Mouse (Mus musculus) left cerebral cortex, postnatal 36 days (tissue): ENCODE measurements around the gene Armc7. TPM values are rescaled to one million over a fixed set of nuclear protein-coding genes. Genes with fewer than 3 reads are reported as not detected.
"Not testable (repeated sequence)": the region's sequence is repeated elsewhere in the genome, so short reads cannot be mapped to it uniquely, and the experiment has no call there.

Source experiments
- DNase-seq, 2 experiments: peaks; one replicate each; pipeline ENCODE4 v3.0.0; 2021 to 2022; ENCODE audit warnings: low spot score in 2 of 2, mixed read lengths in 1 of 2
- intact Hi-C: fragments of 180-260 bp; cut with DNase I; formaldehyde crosslinking; loops from one replicate; pipeline ENCODE4 v1.15.1; 2025
- total RNA-seq, 2 experiments: library from RNA; stranded (reverse); gene quantifications; 2 replicates each; pipeline ENCODE4 v1.2.3; 2021

Armc7 gene
- total RNA-seq, 2 experiments from 2014 or later: 13.0 to 13.5 TPM

DNA sequence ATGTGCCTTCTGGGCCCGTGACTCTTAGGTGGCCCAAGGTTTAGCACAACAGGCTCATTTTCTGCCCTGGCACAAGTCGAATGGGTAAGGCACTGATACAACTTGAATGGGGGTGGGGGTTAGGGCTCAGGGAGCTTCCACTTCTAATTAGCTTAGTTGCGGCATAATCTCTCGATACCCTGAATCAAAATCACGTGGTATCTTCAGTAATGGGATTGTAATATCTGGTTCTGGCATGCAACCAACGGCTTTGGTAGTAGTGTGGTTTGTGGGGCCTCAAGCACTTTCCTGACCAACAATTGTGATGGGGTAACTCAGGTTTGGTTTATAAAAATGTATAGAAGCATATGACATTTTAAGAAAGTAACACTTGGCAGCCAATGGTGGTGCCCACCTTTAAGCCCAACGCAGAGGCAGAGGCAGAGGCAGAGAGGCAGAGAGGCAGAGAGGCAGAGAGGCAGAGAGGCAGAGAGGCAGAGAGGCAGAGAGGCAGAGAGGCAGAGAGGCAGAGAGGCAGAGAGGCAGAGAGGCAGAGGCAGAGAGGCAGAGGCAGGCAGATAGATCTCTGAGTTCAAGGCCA is 23.1 kb upstream of the Armc7 start:
- no peak for DNase-seq
- intact Hi-C loops: no loop called here

GRCm38 (mm10) chr11:115453306-115453705 is 22.2 kb upstream of the Armc7 start:
- intact Hi-C loops: no loop called here
- DNase-seq: no peak

DNA sequence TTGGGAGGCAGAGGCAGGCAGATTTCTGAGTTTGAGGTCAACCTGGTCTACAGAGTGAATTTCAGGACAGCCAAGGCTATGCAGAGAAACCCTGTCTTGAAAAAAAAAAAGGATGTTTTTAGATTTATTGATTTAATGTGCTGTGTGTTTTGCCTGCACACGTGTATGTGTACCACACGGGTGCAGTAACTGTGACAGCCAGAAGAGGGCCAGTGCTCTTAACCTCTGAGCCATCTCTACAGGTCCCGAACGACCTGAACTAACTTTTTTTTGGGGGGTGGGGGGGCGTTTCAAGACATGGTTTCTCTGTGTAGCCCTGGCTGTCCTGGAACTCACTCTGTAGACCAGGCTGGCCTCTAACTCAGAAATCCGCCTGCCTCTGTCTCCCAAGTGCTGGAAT is 20.6 kb upstream of the Armc7 start:
- intact Hi-C loops, DNase-seq: not testable (repeated sequence)

DNA sequence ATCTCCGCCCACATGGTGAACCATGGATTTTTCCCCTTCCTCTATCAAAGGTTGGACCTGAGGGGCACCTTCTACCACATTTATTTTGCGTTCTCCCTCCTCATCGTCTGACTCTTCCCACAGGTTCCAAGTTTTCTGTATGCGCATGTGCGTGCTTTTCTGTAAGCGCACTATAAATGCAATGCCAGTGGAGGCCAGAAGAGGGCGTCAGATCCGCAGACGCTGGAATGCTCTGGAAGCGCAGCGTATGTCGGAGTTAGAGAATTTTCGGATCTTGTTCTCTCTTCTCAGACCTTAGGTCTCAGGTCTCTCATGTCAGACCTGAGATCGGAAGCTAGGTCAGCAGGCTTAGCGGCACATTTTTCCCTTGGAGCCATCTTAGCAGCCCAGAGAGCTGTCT is 19.8 kb upstream of the Armc7 start:
- intact Hi-C loops: no loop called here
- no peak for DNase-seq

- no peak for DNase-seq
- intact Hi-C loops: no loop called here
Measured at GRCm38 (mm10) chr11:115456182-115456581, 19.3 kb upstream of the Armc7 start.

DNA sequence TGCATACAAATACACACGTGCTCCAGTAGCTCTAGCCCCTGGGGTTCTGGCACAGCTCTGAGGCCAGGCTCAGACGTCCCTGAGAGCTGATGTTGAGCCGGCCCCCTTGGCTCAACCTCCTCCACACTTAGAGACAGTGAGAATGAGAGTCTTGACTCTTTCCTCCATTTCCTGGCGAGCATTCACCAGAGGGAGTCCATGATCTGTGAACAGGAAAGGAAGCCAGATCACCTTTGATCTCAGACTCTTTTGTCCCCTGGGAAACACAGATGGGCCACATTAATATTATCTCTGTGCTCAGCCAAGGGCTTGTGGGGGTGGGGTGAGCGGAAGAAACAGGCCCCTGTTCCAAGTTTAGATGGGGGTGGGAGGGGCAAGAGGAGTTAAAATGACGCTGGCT is 18.1 kb upstream of the Armc7 start:
- no peak for DNase-seq
- intact Hi-C loops: no loop called here

- intact Hi-C loops: no loop called here
Measured at GRCm38 (mm10) chr11:115460976-115461375, 14.5 kb upstream of the Armc7 start.

DNA sequence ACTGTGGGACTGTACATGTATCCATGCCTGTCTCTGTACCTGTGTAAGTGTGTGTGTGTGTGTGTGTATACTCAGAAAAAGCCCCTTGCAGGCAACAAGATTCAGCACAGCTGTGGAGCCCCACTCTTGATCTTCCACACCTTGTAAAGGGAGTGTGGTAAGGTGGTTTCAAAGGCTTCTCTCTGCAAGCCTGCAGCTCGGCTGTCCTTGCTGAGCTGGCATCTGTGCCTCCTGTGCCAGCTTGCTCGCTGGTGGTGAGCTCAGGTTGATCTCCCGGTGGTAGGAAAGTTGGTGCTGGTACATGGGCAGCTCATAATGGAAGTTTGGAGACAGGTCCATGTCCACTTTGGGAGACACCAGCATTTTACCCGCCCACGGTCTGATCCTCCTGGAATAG is 13.6 kb upstream of the Armc7 start:
- no peak for DNase-seq
- intact Hi-C loops: no loop called here

More at GRCm38 (mm10) chr11:115460976-115461375, 14.5 kb upstream of the Armc7 start:
- DNase-seq: no peak

DNA sequence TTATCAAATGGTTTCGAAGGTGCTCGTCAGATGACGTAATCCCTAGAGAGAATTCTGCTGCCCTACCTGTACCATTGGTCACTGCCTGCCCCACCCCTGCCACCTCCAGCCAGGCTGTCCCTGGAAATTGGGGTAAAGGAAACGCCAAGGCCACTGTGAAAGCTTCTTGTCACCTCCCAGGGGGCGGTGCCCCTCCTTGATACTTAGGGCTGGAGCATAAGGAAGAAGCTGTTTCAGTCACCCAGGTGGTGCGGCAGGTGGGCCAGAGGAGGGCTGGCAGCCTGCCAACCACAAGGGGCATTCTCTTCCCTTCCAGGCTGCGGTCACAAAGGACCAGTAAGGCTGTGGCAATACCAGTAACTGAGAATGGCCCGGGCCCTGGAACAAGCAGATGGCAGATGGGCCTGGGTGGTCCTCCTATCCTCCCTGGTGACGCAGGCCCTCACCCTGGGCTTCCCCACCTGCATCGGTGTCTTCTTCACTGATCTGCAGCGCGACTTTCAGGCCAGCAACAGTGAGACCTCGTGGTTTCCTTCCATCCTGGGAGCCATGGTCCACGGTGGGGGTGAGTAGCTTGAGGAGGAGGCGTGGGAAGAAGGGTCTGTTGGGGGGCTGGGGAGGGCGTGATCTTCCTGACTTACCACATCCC is 13.1 kb upstream of the Armc7 start, which contains the start of gene Slc16a5:
Slc16a5 (plus strand) TSS at position 232 of the 649 bp plus-strand sequence.
- DNase-seq: no peak
- intact Hi-C loops: no loop called here

DNA sequence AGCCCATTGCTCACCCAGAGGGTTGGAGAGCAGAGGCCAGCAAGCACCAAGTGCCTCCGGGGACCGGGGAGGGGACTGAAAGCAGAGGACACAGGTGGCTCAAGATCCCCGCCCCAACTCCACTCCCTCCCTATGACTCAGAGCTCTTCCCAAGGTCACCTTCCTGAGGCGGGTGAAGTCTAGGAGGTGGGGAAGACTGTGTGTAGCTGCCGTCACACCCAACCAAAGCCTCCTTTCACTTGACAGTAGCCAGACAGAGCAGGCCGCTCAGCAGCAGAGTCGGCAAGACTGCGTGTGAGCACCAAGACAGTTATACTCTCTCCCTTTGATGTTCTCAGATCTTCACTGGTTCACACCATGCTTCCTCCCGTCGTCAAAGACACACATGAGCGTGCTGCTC is 12.1 kb upstream of the Armc7 start:
- DNase-seq: no peak
- intact Hi-C loops: no loop called here

DNA sequence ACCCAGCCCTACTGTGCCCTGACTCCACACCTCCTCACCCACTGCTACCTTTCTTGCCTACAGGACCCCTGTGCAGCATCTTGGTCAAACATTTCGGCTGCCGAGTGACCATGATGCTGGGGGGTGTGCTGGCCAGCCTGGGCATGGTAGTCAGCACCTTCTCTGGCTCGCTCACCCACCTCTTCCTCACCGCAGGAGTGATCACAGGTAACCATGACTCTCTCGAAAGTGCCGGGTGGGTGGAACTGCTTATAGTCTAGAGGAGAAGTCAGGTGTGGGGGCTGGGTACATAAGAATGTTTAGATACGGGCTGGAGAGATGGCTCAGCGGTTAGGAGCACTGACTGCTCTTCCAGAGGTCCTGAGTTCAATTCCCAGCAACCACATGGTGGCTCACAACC is 10.6 kb upstream of the Armc7 start:
- intact Hi-C loops: no loop called here
- no peak for DNase-seq

GRCm38 (mm10) chr11:115467217-115467618 is 8.2 kb upstream of the Armc7 start:
- intact Hi-C loops: no loop called here
- no peak for DNase-seq

DNA sequence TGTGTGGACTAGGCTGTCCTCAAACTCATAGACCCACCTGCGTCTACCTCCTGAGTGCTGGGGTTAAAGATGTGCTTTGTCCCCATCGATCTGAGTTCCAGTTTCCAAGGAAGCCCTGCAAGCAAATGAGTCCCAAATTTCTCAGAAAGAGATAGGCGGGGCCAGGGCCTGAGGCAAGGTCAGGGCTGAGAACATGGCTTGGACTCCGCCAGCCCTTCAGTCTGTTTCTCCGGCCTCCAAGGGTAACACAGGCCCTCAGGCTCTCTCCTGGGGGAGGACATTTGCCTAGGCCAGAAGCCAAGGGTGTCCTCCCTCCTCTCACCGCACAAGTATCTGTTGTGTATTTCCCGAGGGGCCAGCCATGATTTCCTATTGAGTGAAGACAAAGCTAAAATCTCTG is 3.3 kb upstream of the Armc7 start:
- intact Hi-C loops: loop anchor here (5.0 kb wide), 1 partner anchor 115 kb away; no protein-coding TSS in a partner anchor
- DNase-seq: no peak

GRCm38 (mm10) chr11:115473626-115474275 is 1.7 kb upstream of the Armc7 start:
- DNase-seq: peak; percentile 93 to 97
- intact Hi-C loops: loop anchor here (2.0 to 5.0 kb wide), 3 partner anchors 45 to 116 kb away; partner anchors contain the start of gene Kctd2

DNA sequence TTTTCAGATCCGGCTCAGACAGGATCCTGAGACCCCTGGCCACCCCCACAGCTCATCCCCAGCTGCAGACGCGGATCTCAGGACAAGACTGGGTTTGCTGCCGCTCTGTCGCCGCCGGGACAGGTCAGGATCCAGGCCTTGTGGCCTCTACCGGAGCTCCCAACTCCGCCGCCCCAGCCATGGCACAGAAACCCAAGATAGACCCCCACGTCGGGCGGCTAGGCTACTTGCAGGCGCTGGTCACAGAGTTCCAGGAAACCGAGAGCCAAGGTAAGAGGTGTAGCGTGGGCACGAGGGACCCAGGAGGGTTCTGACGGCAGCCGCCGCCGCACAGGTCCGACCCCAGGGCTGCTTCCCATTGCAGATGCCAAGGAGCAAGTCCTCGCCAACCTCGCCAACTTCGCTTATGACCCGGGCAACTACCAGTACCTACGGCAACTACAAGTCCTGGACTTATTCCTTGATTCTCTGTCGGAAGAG is 331 bp downstream of the Armc7 start:
- DNase-seq: no peak
- intact Hi-C loops: loop anchor here (2.0 kb wide), 2 partner anchors 47 to 55 kb away; partner anchors contain the start of gene Kctd2

DNA sequence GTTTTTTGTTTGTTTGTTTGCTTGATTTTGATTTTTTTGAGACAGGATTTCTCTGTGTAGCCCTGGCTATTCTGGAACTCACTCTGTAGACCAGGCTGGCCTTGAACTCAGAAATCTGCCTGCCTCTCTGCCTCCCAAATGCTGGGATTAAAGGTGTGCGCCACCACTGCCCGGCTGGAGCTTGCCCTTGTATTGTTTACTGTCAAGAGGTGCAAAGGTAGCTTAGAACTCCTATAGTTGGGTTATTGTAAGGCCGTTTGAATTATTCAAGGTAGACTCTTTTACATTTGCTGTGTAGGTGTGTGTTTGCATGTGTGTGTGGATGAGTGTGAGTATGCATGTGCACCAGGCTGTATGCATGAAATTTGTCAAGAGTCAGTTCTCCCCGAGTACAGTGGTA is 1.2 kb downstream of the Armc7 start:
- DNase-seq, intact Hi-C loops: not testable (repeated sequence)

GRCm38 (mm10) chr11:115477388-115477787 is 1.9 kb downstream of the Armc7 start:
- intact Hi-C loops, DNase-seq: not testable (repeated sequence)

DNA sequence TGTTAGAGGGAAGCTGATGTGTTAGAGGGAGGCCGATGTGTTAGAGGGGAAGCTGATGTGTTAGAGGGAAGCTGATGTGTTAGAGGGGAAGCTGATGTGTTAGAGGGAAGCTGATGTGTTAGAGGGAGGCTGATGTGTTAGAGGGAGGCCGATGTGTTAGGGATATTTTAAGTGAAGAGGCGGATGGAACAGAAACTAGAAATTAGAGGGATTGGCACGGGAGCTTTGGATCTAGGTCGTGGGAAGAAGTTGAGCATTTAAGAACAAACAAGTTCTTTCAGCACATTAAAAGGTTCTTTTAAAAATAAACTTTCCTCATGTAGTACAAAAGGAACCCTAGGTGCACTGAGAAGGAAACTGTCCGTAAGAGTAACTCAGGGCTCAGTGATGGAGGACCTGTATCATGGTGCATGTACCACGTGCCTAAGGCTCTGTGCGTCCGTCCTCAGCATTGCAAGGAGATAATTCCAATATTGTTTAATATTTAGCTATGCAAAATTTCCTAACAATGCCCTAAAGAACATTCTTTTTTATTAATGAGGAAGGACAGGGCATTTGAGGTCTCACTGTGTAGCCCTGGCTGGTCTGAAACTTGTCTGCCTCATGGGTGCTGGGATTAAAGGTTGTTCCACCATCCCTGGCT is 3.0 kb downstream of the Armc7 start:
- DNase-seq: no peak
- intact Hi-C loops: no loop called here

GRCm38 (mm10) chr11:115481553-115482259 is 6.2 kb downstream of the Armc7 start:
- DNase-seq: peak; percentile 64 to 74
- intact Hi-C loops: no loop called here

- no peak for DNase-seq
- intact Hi-C loops: no loop called here
Measured at GRCm38 (mm10) chr11:115483278-115483677, 7.8 kb downstream of the Armc7 start.
